Mouse (Mus musculus): ENCODE measurements around the gene Csn1s2b. TPM values are rescaled to one million over a fixed set of nuclear protein-coding genes. Genes with fewer than 3 reads are reported as not detected.
A peak's percentile ranks its signal among the peaks of the same experiment; 100 is the strongest.
"Not testable (repeated sequence)": the region's sequence is repeated elsewhere in the genome, so short reads cannot be mapped to it uniquely, and the experiment has no call there.

Gene Csn1s2b
- total RNA-seq (2021), result not detected
- long read RNA-seq, experiment 1, result 0 reads
- long read RNA-seq, experiment 2, result 0 reads

GRCm38 (mm10) chr5:87807782-87808181 is at the start of gene Csn1s2b:
Gene Csn1s2b (plus strand): TSS chr5:87808082.
- no peak for DNase-seq (ENCODE audit: low spot score in 2 of 2)

GRCm38 (mm10) chr5:87764546-87764945 is 43.3 kb upstream of the Csn1s2b start:
- no peak for DNase-seq (ENCODE audit: low spot score in 2 of 2)

- not testable (repeated sequence) for DNase-seq (ENCODE audit: low spot score in 2 of 2)
Observed at GRCm38 (mm10) chr5:87772151-87772550, 35.7 kb upstream of the Csn1s2b start.

- no peak for DNase-seq (ENCODE audit: low spot score in 2 of 2)
Observed at GRCm38 (mm10) chr5:87774267-87774666, 33.6 kb upstream of the Csn1s2b start, which contains the start of gene Csn1s2a. Gene Csn1s2a (plus strand): TSS chr5:87774567.

- no peak for DNase-seq (ENCODE audit: low spot score in 2 of 2)
Observed at GRCm38 (mm10) chr5:87782731-87783130, 25.2 kb upstream of the Csn1s2b start.

- no peak for DNase-seq (ENCODE audit: low spot score in 2 of 2)
Observed at GRCm38 (mm10) chr5:87809253-87809652, 1.4 kb downstream of the Csn1s2b start.

GRCm38 (mm10) chr5:87825386-87825785 is 17.5 kb downstream of the Csn1s2b start, which contains the start of gene Prr27:
Gene Prr27 (plus strand): TSS chr5:87825686.
- DNase-seq (ENCODE audit: low spot score in 2 of 2), result no peak

- DNase-seq (ENCODE audit: low spot score in 2 of 2), result no peak
Observed at GRCm38 (mm10) chr5:87855136-87855716, 47.3 kb downstream of the Csn1s2b start.

GRCm38 (mm10) chr5:87870084-87870483 is 62.2 kb downstream of the Csn1s2b start:
- no peak for DNase-seq (ENCODE audit: low spot score in 2 of 2)

GRCm38 (mm10) chr5:87871423-87871822 is 63.5 kb downstream of the Csn1s2b start:
- DNase-seq (ENCODE audit: low spot score in 2 of 2), result peak in 1 of 2 experiments; percentile 18

Other genes starting within 250 kb of the Csn1s2b start
- under 1 TPM in 1 of 2 experiments, not detected in 1; 0.27 TPM for gene Sult1d1, start 239.1 kb upstream of the Csn1s2b start, total RNA-seq (2021)
- 1 to 10 TPM in 1 of 2 experiments, under 1 TPM in 1; 0.66 to 6.0 TPM for gene Sult1e1, start 216.5 kb upstream of the Csn1s2b start, total RNA-seq (2021)
- not detected for gene Csn1s1, start 141.9 kb upstream of the Csn1s2b start, total RNA-seq (2021)
- not detected for gene Csn2, start 108.5 kb upstream of the Csn1s2b start, total RNA-seq (2021)
- gene Csn1s2a, start 33.5 kb upstream of the Csn1s2b start, total RNA-seq (2021), result not detected
- not detected for gene Prr27, start 17.6 kb downstream of the Csn1s2b start, total RNA-seq (2021)
- gene Odam, start 76.9 kb downstream of the Csn1s2b start, total RNA-seq (2021), result not detected
- not detected for gene Csn3, start 117.5 kb downstream of the Csn1s2b start, total RNA-seq (2021)
- not detected for gene 2310003L06Rik, start 161.4 kb downstream of the Csn1s2b start, total RNA-seq (2021)
- gene Gm28434, start 161.4 kb downstream of the Csn1s2b start, total RNA-seq (2021), result not detected
- gene Cabs1, start 171.4 kb downstream of the Csn1s2b start, total RNA-seq (2021), result not detected
- not detected for gene Smr3a, start 194.5 kb downstream of the Csn1s2b start, total RNA-seq (2021)